Mouse (Mus musculus) layer of hippocampus, postnatal 36 days (tissue): ENCODE results near the gene Trappc5. TPM values are rescaled to one million over a fixed set of nuclear protein-coding genes. Genes with fewer than 3 reads are reported as not detected.
A peak's percentile ranks its signal among the peaks of the same experiment; 100 is the strongest.

Experiments
- DNase-seq, 2 experiments: peaks; one replicate each; pipeline ENCODE4 v3.0.0; 2022
- total RNA-seq, 2 experiments: library from RNA; stranded (reverse); gene quantifications; 2 replicates each; pipeline ENCODE4 v1.2.3; 2021

The Trappc5 gene
- total RNA-seq, 2 experiments from 2014 or later: 26.8 to 31.6 TPM

DNA sequence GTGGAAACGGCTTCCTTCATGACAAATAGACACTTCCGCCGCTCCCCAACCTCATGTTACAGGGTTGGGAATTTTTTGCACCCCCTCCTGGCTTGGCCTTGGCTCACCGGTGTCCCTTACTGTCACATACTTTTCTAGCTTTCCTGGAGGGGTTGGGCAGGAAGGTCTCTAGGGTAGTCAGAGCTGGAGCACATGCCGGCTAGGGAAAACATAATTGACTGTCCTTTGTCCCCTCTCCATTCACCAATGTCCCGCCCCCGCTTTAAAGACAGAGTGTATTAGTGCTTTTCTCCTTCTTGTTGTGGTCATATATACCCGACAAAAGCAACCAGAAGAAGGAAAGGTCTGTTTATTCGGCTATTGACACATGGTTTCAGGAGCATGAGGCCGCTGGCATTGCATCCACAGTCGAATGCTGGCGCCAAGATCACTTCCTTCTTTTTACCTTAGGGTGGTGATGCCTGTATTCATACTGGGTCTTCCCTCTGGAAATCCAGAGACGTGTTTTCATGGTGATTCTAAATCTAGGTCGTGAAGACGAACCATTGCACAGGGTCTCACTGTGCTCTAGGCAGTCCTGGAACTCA is 987 bp downstream of the Trappc5 start:
- no peak for DNase-seq

DNA sequence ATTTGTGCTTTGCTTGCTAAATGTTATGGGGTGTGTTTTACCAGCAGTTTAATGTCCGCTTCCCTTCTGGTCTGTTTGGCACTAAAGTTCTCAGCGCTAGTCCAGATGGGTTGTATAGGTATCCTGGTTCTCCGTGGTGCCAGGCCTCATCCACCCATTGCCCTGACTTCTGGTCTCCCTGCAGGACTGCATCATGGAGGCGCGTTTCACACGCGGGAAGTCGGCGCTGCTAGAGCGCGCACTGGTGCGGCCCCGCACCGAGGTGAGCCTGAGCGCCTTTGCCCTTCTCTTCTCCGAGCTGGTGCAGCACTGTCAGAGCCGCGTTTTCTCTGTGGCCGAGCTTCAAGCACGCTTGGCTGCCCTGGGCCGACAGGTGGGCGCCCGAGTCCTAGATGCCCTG is 2.7 kb downstream of the Trappc5 start:
- DNase-seq: no peak

DNA sequence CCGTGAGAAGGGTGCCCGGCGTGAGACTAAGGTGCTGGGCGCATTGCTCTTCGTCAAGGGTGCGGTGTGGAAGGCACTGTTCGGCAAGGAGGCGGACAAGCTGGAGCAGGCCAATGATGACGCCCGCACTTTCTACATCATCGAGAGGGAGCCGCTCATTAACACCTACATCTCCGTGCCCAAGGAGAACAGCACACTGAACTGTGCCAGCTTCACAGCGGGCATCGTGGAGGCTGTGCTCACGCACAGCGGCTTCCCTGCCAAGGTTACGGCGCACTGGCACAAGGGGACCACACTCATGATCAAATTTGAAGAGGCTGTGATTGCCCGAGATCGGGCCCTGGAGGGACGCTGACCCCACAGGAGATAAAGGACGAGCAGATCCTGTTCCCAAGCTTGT is 3.1 kb downstream of the Trappc5 start:
- DNase-seq: no peak

DNA sequence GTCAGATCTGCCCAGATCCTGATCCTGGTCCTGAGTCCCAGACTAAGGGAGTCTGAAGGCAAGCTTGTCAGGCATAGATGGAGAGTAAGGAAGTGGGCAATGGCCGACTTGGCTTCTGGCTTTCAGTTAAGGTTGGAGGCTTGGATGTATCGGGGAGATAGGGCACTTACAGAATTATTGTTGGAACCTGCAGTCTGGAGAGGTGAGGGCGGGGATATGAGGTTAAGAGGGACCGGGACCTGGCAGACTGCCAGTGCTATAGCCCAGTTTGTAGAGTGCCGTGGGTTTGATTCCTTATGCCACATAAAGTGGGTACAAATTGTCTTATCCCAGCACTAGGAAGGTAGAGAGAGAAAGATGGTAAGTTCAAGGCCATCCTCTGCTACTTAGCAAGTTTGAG is 3.6 kb downstream of the Trappc5 start:
- no peak for DNase-seq

DNA sequence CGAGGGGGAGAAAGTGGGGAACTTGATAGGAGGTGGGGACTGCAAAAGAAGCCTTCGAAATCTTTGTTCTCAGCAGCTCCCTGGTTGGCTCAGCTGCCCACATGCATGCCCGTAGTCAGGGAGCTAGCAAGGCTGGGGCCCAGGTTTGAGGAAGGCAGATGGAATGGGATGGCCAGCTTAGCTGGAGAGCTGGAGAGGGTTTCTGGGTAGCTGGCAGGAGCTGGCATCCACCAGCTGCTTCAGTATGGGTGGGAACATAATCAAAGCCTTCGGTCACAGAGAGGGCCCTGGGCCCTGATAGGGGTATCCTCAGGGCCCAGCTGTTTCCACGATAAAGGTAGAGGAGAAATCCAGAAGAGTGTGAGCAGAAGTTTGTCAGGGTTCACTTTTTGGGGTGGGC is 6.3 kb downstream of the Trappc5 start:
- no peak for DNase-seq

DNA sequence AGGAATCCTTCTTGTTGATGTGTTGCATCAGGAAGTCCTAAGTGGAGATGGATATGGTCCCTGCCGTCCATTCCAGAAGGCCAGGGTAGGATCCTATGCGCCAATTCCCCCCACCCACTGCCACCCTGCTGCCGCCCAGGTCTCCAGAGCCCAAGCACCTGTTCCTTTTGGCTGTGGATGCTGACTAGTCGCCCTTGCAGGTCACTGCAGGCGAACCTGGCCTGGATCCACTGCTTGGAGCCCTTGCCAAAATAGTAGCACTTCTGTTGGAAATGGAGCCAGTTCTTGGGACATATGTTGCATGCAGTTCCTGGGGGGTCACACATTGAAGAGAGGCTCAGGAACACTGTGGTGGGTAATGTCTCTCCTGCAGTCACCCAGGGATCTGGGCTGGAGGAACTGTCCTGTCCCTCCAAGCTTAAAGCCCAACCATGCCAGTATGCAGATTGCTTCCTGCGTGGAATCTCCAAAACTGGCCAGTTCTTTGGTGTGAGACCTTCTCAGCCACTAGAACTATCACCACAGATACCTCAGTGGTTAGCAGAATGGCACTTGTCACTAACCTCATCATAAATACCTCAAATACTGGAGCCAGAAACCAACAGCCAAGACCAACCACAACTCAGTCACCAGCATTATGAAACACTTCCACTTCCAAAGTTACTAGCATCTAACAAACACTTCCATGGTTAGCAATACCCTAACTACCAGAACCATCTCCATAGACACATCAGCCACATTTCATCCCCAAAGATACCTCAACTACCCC is 7.5 kb downstream of the Trappc5 start:
- no peak for DNase-seq

DNA sequence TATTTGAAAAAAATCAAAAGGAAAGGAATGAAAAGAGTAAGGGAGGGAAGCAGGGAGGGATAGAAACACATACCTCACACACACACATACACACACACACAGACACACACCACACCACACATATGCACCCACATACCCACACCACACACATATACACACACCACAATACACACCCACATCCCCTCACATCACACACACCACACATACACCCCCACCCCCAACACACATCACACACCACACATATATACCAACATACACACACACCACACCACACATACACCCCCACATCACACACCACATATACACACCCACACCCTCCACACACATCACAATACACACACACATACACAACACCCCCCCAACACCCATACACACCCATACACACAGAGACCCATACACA is 8.4 kb downstream of the Trappc5 start:
- no peak for DNase-seq

DNA sequence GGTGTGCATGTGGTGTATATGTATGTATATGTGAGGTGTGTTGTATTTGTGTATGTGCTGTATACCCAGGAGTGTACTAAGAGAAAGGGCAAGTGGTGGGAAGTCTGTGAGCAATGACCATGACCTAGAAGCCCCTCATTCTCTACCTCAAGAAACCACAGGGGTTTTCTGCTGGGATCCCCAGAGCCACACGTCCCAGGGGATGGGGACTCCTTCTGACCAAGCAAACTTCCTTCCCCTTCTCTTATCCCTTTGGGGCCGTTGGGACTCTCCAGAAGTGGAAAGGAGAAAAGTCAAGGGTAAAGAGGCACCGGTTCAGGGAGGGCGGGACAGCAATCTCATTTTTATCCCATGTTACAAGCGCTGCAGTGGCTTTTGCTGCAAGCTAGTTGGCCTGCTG is 9.3 kb downstream of the Trappc5 start:
- no peak for DNase-seq

DNA sequence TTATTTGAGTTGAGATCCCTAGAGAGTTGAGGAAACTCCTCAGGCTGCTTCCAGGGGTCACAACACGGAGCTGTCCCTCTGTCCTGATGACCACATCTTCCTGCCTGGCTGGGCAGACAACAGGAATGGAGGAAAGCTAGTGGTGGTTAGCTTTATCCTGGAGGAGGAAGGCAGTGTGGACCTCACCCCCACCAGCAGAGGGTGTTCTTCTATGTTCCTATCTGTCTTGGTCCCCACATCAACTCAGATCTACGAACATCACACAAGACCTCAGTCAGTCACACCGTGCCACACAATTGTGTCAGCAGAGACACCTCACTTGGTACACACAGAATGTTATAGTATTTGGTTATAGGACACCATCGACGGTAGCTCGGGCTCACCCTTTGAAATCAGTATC is 11.4 kb downstream of the Trappc5 start:
- DNase-seq: no peak

DNA sequence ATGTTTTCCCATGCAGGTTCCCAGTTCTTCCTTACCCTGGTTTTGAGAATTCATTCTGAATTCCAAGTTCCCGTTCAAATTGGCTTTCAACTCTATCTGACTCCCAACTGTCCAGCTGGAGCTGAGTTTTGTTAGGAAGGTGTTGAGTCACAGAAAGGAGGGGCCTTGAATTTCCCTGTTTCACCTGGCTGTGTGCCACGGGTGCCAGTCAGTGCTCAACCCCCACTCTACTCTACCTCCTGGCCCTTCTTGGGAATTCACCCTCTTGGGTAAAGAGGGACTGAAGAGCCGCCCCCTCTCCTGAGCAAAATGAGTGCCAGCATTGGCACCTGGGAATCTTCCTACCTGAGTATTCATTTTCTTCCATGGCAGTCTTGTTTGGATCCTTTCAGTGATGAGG is 14.7 kb downstream of the Trappc5 start:
- no peak for DNase-seq

DNA sequence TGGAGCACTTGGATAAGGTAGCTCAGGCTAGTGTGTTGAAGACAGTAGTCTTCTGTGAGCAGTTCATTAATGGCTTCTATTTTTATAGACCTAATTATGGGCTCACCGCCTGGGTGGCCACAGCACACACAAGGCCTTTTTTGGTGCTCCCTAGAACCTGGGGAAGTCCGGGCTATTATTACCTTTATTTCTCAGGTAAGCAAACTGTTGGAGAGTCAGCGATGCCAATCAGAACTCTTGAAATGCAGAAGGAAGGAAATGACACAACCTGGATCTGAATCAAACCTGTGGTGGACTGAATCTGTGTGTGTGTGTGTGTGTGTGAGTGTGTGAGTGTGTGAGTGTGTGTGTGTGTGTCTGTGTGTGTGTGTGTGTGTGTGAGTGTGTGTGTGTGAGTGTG is 18.0 kb downstream of the Trappc5 start, which contains the start of gene Fcer2a:
Gene Fcer2a, minus strand, starts transcription at position 55 of the 400 bp plus-strand sequence.
- no peak for DNase-seq

DNA sequence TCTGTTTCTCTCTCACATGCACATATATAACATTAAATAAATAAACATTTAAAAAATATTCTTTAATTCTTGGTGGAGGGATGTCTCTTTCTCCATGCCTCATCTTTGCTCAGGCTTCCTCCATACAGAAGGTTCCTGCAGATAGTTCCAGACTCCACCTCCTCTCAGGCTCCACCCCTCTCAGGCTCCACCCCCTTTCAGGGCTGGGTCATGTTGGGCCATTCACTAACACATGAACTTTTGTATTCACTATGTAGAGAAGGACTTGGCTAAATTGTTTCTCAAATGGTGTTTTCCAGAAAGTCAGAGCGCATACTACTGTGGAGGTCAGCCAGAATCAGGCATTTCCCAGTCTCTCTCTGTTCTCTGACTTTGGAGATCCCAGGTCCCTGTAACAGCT is 25.4 kb downstream of the Trappc5 start:
- DNase-seq: no peak

DNA sequence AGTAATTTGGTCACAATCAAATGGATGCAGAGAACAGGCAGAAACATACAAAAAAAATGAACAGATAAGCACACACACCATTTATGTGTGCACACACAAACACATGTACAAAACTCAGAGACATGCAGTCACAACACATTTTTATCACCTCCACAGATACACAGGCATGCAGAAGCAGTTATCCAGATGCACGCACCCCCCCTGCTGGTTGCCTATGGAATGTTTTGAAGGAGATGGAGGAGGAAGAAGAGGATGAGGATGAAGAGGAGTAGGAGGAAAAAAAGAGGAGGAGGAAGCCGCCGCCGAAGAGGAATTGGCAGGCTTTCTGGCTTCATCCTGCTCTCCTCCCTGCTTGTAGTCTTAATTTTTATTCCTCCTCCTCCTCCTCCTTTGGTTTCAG is 29.6 kb downstream of the Trappc5 start:
- peak in 1 of 2 experiments; percentile 27 for DNase-seq

DNA sequence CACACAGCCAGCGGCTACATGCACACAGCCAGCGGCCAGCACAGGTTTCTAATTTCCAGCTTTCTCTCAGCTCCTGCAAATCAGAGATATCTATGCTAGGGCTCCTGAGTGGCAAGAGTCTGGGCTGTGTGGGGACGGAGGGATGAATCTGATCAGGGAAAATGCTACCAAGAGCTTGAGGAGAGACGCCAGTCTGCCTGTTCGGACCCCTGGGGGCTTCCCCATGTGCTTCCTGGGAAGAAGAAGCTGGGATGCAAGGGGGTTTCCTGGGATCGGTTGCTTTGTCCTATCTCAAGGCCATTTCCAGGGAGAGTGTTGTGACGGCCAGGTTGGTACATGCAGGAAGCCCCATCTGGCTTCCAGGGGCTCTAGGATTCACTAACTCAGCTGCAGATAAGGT is 31.5 kb downstream of the Trappc5 start:
- DNase-seq: no peak

DNA sequence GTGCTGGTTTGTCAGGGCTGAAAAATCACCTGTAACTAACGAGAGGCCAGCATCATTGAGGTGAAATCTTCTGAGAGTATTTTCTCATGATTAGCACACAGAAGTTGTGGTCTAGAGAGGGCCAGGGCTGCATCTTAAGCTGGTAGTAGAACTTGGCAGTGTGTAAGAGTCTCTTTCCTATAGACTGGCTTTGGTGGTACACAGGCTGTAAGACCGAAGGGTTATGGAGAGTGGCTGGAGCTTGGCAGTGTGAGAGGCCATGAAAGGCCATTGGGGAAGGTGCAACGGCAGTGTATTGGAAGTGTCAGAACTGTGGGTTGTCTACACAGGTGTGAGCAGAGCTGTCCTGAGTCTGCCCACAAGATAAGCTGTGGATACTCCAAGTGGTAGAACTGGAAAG is 34.2 kb downstream of the Trappc5 start:
- no peak for DNase-seq

DNA sequence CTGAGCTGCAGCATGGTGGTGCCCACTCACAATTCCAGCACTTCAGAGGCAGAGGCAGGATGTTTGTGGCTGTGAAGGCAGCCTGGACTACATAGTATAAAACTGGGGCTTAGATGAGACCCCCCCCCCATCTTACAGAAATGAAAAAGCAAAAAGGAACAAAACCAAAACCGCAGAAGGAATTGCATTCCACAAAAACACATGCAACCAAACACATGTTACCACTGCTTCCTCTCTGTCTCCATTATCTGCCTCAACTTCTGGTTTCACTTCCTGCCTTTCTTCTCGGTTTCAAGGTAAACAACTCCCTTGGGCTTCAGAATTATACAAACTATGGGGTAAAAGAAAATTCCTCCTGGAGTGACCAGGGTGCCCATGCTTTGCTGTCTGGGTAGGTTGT is 35.5 kb downstream of the Trappc5 start:
- no peak for DNase-seq

DNA sequence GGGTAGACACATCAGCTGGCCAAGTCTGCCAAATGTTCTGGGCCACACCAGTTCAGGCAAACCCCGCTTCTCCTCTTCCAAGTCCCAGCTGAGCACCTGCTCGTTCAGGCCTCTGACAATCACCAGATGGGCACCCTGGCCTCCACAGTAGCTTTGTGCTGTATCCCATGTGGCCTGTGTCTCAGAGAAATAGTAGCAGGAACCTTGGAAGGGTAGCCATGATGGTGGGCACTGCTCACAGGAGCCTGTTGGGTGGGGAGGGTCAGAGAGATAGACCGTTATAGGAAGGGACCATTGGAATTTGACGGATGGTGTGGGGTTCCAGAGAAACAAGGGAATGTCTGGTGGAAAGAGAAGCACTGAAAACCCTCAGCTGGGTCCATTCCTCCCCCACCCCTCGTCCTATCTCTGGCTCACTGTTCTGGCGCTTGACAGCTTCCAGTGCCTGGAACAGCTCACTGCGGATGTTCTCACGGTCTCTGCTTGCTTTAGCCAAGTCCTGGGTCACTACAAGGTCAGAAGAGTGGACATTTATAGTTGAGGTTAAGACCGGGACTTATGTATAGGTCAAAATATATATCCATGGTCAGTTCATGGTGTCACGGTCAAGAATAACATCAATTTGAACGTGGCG is 41.3 kb downstream of the Trappc5 start:
- DNase-seq: no peak

DNA sequence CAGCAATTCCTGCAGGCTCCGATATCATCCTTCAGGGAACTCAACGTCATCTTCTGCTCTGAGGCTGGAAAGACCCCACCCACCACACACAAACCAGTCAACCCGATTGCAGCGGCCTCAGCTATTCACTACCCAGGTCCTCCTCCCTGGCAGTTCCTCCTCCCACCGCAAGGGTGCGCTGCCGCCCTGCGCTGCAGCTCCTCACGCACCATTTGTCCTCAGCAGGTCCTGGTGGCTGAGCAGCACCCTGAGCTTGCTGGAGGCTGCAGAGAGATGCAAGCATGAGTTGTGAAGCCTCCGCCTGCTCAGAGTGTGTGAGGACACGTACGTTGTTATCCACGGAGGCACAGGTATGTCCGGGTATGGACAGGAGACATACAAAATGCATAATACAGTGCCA is 42.5 kb downstream of the Trappc5 start:
- peak; percentile 36 to 41 for DNase-seq

DNA sequence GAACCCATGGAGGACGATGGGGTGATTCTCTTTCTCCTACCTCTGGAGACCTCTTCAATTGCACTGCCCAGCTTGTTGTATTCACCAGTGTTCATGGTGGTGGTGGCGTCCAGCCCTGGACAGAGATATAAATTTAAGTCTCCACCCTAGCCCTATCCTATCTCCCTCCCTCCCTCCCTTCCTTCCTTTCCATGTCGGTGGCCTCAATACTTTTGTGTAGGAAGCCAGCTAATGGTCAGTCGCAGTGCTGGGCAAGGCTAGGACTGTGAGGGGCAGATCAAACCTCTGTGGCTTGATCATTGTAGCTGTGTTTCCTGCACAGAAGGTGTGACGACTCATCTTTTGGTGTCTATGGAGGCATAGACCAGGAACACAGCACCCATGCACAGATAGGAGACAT is 44.5 kb downstream of the Trappc5 start, which contains the start of gene Clec4g:
Gene Clec4g, minus strand, starts transcription at position 101 of the 400 bp plus-strand sequence.
- no peak for DNase-seq

DNA sequence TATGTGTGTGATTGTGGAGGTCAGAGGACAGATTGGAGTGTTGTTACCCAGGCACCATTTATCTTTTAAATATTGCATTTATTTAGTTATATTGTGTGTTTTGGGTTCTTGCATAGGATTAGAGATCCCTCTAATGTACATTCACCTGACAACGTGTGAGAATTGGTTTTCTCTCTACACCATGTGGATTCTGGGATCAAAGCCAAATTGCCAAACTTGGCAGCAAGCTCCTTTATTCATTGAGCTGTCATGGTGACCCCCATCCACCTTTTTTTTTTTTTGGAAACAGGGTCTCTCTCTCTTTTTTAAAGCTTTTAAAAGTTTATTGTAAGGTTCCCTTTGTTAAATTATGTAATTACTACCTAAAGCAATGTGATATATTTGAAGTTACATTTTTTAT is 44.9 kb downstream of the Trappc5 start:
- DNase-seq: no peak
